Comparison of ENCODE assay signal across 16 mouse cellular contexts in the genomic region with DNA sequence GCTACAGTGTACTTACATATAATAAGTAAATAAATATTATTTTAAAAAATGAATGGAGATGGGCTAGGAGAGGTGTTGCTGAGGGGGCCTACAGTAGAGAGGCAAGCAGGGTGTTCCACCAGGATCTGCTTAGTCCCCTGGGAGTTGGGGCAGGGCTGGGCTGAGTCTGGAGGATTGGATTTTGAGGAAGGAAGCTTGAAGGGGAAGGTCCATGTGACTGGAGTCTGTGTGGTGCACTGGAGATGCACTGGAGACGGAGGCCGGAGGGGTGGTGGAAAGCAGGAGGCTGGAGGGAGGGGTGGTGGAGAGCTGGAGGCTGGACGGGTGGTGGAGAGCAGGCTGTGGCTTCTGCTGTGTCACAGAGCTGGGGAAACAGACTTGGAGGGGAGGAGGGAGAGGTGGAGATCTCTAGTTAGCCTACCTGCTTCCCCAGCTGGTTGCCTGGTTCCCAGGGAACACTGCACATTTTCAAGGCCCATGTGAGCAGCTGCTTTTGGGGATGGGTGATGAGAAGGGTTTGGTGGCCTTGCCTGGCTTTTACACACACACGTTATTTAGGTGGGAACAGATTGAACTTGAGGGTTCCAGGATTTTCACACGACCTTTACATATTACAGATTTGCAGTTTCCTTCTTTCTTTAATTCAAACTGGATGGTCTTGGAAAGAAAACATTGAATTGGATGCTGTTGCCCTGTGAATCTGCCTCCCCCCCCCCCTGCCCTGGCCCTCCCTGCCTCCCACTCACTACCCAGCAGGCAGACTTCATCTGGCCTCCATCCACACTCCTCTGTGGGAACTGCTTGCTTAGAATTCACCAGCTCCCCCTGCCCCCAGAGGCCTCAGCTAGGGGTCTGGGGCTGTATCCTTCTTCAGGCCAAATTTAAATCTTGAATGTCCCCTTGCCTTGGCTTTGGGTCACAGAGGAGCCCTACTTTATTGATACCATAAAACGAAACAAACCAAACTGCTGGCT. TPM values are rescaled to one million over a fixed set of nuclear protein-coding genes. Genes with fewer than 3 reads are reported as not detected.
DNase-seq lines count a peak whose midpoint lies in the region; ATAC-seq and TF ChIP-seq lines count a peak whose summit lies in the region.
"Had no signal": no experiment of that assay in that cellular context is flagged by ENCODE, and none has a peak within 500 bp of the region (broad histone marks: within the 10 kb centered on the region; RNA-seq: fewer than 3 reads in every experiment).

No protein-coding gene starts in this region.

- WGBS in intestine, embryonic 14.5 days, result 64% methylated on average over 6 of the region's 6 CpGs
- WGBS in intestine, embryonic 16.5 days, result 73% methylated on average over 6 of the region's 6 CpGs
- 79% methylated on average over 6 of the region's 6 CpGs for WGBS in midbrain, embryonic 11.5 days
- 68% methylated on average over 6 of the region's 6 CpGs for WGBS in midbrain, embryonic 15.5 days
- WGBS in embryonic facial prominence, embryonic 14.5 days, result 51% methylated on average over 6 of the region's 6 CpGs
- WGBS in stomach, postnatal 0 days, result 74% methylated on average over 6 of the region's 6 CpGs

- DNase-seq in intestine, embryonic 14.5 days (ENCODE audit: low spot score), result peak; percentile 13
- peak; percentile 39 for DNase-seq in midbrain, embryonic 11.5 days (ENCODE audit: low spot score, missing footprints)
- peak; percentile 33 for DNase-seq in embryonic facial prominence, embryonic 14.5 days (ENCODE audit: low spot score)
- DNase-seq in stomach, postnatal 0 days (ENCODE audit: low spot score), result peak; percentile 11
- no peak for DNase-seq in cerebellum, adult 11 months
- DNase-seq: adrenal gland, adult 2 months; cerebellum, postnatal 10 days; gastrocnemius, postnatal 25 days; kidney, adult 9 months; layer of hippocampus, postnatal 36 days; lung, adult 2 months; lung, postnatal 36 days; spleen, adult 18-20 months had no signal

- no peaks in the 10 kb centered on the region for H3K4me1 ChIP-seq in intestine, embryonic 14.5 days (replicated peaks; ENCODE audit: control insufficient read depth, insufficient read depth, low read length)
- no peaks in the 10 kb centered on the region for H3K4me1 ChIP-seq in intestine, embryonic 16.5 days (ENCODE audit: control insufficient read depth, insufficient read depth, low read length)
- no peaks in the 10 kb centered on the region for H3K4me1 ChIP-seq in midbrain, embryonic 11.5 days (ENCODE audit: control insufficient read depth, insufficient read depth, low read length)
- no peaks in the 10 kb centered on the region for H3K4me1 ChIP-seq in midbrain, embryonic 15.5 days
- no peaks in the 10 kb centered on the region for H3K4me1 ChIP-seq in embryonic facial prominence, embryonic 14.5 days (ENCODE audit: control insufficient read depth, insufficient read depth, low read length)
- no peaks in the 10 kb centered on the region for H3K4me1 ChIP-seq in stomach, postnatal 0 days (replicated peaks; ENCODE audit: control insufficient read depth, insufficient read depth)
- H3K4me1 ChIP-seq: neural tube, embryonic 12.5 days had no signal

- H3K4me2 ChIP-seq in intestine, embryonic 14.5 days (ENCODE audit: low read length), result no peak overlapping the region
- H3K4me2 ChIP-seq in intestine, embryonic 16.5 days (ENCODE audit: low read depth, low read length), result no peak overlapping the region
- no peak overlapping the region for H3K4me2 ChIP-seq in midbrain, embryonic 11.5 days
- H3K4me2 ChIP-seq in midbrain, embryonic 15.5 days, result no peak overlapping the region
- no peak overlapping the region for H3K4me2 ChIP-seq in embryonic facial prominence, embryonic 14.5 days (ENCODE audit: low read depth, low read length)
- no peak overlapping the region for H3K4me2 ChIP-seq in stomach, postnatal 0 days (replicated peaks; ENCODE audit: low read depth)
- H3K4me2 ChIP-seq: neural tube, embryonic 12.5 days had no signal

- TF ChIP-seq CTCF in stomach, postnatal 0 days (IDR thresholded peaks at IDR 0.05; ENCODE audit: low read depth), result no peak

- no peaks in the 10 kb centered on the region for H3K27me3 ChIP-seq in intestine, embryonic 14.5 days (replicated peaks; ENCODE audit: control insufficient read depth, insufficient read depth, low read length)
- H3K27me3 ChIP-seq in intestine, embryonic 16.5 days (replicated peaks; ENCODE audit: control insufficient read depth, insufficient read depth, low read length), result no peaks in the 10 kb centered on the region
- H3K27me3 ChIP-seq in midbrain, embryonic 11.5 days (ENCODE audit: control insufficient read depth, insufficient read depth, low read length), result no peaks in the 10 kb centered on the region
- H3K27me3 ChIP-seq in midbrain, embryonic 15.5 days (replicated peaks), result no peaks in the 10 kb centered on the region
- H3K27me3 ChIP-seq in embryonic facial prominence, embryonic 14.5 days (replicated peaks; ENCODE audit: control insufficient read depth, insufficient read depth, low read length), result no peaks in the 10 kb centered on the region
- no peaks in the 10 kb centered on the region for H3K27me3 ChIP-seq in stomach, postnatal 0 days (ENCODE audit: control insufficient read depth, insufficient read depth, low read length)
- H3K27me3 ChIP-seq: neural tube, embryonic 12.5 days had no signal

- H3K9ac ChIP-seq in intestine, embryonic 14.5 days (ENCODE audit: low read length), result no peak overlapping the region
- no peak overlapping the region for H3K9ac ChIP-seq in intestine, embryonic 16.5 days (ENCODE audit: low read depth, low read length)
- no peak overlapping the region for H3K9ac ChIP-seq in midbrain, embryonic 11.5 days (ENCODE audit: low read length)
- H3K9ac ChIP-seq in midbrain, embryonic 15.5 days, result no peak overlapping the region
- no peak overlapping the region for H3K9ac ChIP-seq in embryonic facial prominence, embryonic 14.5 days (ENCODE audit: low read depth, low read length)
- H3K9ac ChIP-seq in stomach, postnatal 0 days (ENCODE audit: low read length), result no peak overlapping the region
- H3K9ac ChIP-seq: neural tube, embryonic 12.5 days had no signal

- TF ChIP-seq EP300 in stomach, postnatal 0 days (optimal IDR thresholded peaks at IDR 0.05), result no peak

- H3K36me3 ChIP-seq in intestine, embryonic 14.5 days (ENCODE audit: control insufficient read depth, insufficient read depth, low read length), result no peaks in the 10 kb centered on the region
- H3K36me3 ChIP-seq in intestine, embryonic 16.5 days (ENCODE audit: control insufficient read depth, insufficient read depth, low read length), result no peaks in the 10 kb centered on the region
- no peaks in the 10 kb centered on the region for H3K36me3 ChIP-seq in midbrain, embryonic 11.5 days (ENCODE audit: control insufficient read depth, insufficient read depth, low read length)
- no peaks in the 10 kb centered on the region for H3K36me3 ChIP-seq in midbrain, embryonic 15.5 days (replicated peaks)
- no peaks in the 10 kb centered on the region for H3K36me3 ChIP-seq in embryonic facial prominence, embryonic 14.5 days (ENCODE audit: control insufficient read depth, insufficient read depth, low read length)
- no peaks in the 10 kb centered on the region for H3K36me3 ChIP-seq in stomach, postnatal 0 days (ENCODE audit: control insufficient read depth, insufficient read depth, low read length)
- H3K36me3 ChIP-seq: neural tube, embryonic 12.5 days had no signal

- no peak overlapping the region for H3K27ac ChIP-seq in intestine, embryonic 14.5 days (ENCODE audit: low read depth)
- H3K27ac ChIP-seq in intestine, embryonic 16.5 days (ENCODE audit: low read length), result no peak overlapping the region
- H3K27ac ChIP-seq in midbrain, embryonic 11.5 days (ENCODE audit: low read depth, low read length), result no peak overlapping the region
- H3K27ac ChIP-seq in midbrain, embryonic 15.5 days, result no peak overlapping the region
- no peak overlapping the region for H3K27ac ChIP-seq in embryonic facial prominence, embryonic 14.5 days (replicated peaks; ENCODE audit: low read depth, low read length)
- no peak overlapping the region for H3K27ac ChIP-seq in stomach, postnatal 0 days (replicated peaks)
- H3K27ac ChIP-seq: neural tube, embryonic 12.5 days had no signal

- no peaks in the 10 kb centered on the region for H3K9me3 ChIP-seq in intestine, embryonic 14.5 days (ENCODE audit: control insufficient read depth, low read length)
- H3K9me3 ChIP-seq in intestine, embryonic 16.5 days (ENCODE audit: control insufficient read depth, low read length), result no peaks in the 10 kb centered on the region
- no peaks in the 10 kb centered on the region; the same call in 1 of the 2 replicates for H3K9me3 ChIP-seq in midbrain, embryonic 11.5 days (ENCODE audit: control insufficient read depth, low read length)
- H3K9me3 ChIP-seq in midbrain, embryonic 15.5 days, result no peaks in the 10 kb centered on the region
- H3K9me3 ChIP-seq in embryonic facial prominence, embryonic 14.5 days (ENCODE audit: control insufficient read depth, low read length), result peaks cover 4% of the 10 kb centered on the region; the same call in 1 of the 2 replicates
- no peaks in the 10 kb centered on the region for H3K9me3 ChIP-seq in stomach, postnatal 0 days (ENCODE audit: control insufficient read depth, low read length)
- H3K9me3 ChIP-seq: neural tube, embryonic 12.5 days had no signal

- no peak overlapping the region for H3K4me3 ChIP-seq in intestine, embryonic 14.5 days (ENCODE audit: low read depth, low read length)
- no peak overlapping the region for H3K4me3 ChIP-seq in intestine, embryonic 16.5 days (ENCODE audit: low read length)
- no peak overlapping the region for H3K4me3 ChIP-seq in midbrain, embryonic 11.5 days (ENCODE audit: low read depth, low read length)
- H3K4me3 ChIP-seq in midbrain, embryonic 15.5 days, result no peak overlapping the region
- H3K4me3 ChIP-seq in embryonic facial prominence, embryonic 14.5 days (ENCODE audit: low read depth, low read length), result no peak overlapping the region
- H3K4me3 ChIP-seq in stomach, postnatal 0 days (ENCODE audit: low read depth, low read length), result no peak overlapping the region
- H3K4me3 ChIP-seq: neural tube, embryonic 12.5 days had no signal

- ATAC-seq in intestine, embryonic 14.5 days (replicated peaks; ENCODE audit: low FRiP score, low TSS enrichment, low read depth), result no peak
- ATAC-seq in intestine, embryonic 16.5 days, result no peak
- ATAC-seq in midbrain, embryonic 11.5 days (ENCODE audit: low FRiP score), result no peak
- ATAC-seq in midbrain, embryonic 15.5 days (replicated peaks), result no peak
- no peak for ATAC-seq in embryonic facial prominence, embryonic 14.5 days (ENCODE audit: low read depth)
- no peak for ATAC-seq in stomach, postnatal 0 days (ENCODE audit: low FRiP score, low TSS enrichment)

RNA-seq across cellular contexts. Expression of gene Slc35c1, which starts 51.7 kb away (rescaled TPM):
- polyA plus RNA-seq in intestine, embryonic 14.5 days (2014; fragmentation: Nextera tagmentation; extraction: Ambion mirVana), result 26.8 and 30.2 TPM in 2 replicates
- polyA plus RNA-seq in intestine, embryonic 16.5 days (2015; fragmentation: Nextera tagmentation; extraction: Ambion mirVana), result 57.6 and 62.3 TPM in 2 replicates
- 9.2 and 9.5 TPM in 2 replicates for polyA plus RNA-seq in midbrain, embryonic 11.5 days (2014; fragmentation: Nextera tagmentation; extraction: Ambion mirVana)
- polyA plus RNA-seq in midbrain, embryonic 15.5 days (2015; fragmentation: Nextera tagmentation; extraction: Ambion mirVana), result 14.4 and 17.4 TPM in 2 replicates
- polyA plus RNA-seq in embryonic facial prominence, embryonic 14.5 days (2014; fragmentation: Nextera tagmentation; extraction: Ambion mirVana), result 15.7 and 16.0 TPM in 2 replicates
- polyA plus RNA-seq in stomach, postnatal 0 days (2015; fragmentation: Nextera tagmentation; extraction: Ambion mirVana), result 35.8 and 41.7 TPM in 2 replicates
